Mouse (Mus musculus) layer of hippocampus, adult 11-12 months (tissue): ENCODE measurements around the gene Nacc1.
A peak's percentile ranks its signal among the peaks of the same experiment; 100 is the strongest.
"Not testable (repeated sequence)": the region's sequence is repeated elsewhere in the genome, so short reads cannot be mapped to it uniquely, and the experiment has no call there.

Experiments
- DNase-seq: peaks from one replicate; pipeline ENCODE4 v3.0.0; 2022; ENCODE audit warnings: low spot score

Nacc1 gene

DNA sequence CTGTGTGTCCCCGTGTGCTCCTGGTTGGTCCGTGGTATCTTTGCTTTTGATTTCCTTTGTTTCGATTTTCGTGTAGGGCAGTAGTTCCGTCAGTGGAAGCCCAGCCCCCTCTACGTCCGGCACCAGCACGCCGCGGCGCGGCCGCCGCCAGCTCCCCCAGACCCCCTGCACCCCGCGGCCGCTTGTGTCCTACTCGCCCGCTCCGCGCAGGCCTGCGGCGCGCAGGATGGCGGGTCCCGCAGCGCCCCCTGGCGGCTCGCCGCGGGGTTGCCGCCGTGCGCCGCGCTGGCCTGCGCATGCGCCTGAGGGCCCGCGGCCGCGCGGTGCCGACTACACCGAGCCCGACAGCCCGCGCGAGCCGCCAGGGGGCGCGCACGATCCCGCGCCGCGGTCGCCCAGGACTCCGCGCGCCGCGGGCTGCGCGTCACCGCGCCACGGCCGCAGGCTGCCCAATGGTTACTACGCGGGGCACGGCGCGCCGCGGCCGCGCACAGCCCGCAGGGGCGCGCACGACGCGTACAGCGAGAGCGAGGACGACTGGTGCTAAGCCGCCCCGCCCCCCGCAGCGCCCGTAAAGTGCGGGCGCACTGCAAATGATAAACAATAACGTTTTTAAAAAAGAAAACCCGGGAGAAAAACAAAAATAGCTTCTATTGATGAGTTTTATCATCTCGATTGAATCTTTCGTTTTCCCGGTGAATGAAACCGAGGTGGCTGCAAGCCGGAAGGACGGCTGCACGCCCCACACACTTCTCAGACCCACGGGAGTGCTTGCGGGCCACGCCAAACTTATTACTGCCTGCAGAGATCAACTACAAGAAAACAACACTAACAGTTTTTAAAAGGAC, 48.3 kb downstream of the Nacc1 start:
- peak; percentile 96 for DNase-seq

DNA sequence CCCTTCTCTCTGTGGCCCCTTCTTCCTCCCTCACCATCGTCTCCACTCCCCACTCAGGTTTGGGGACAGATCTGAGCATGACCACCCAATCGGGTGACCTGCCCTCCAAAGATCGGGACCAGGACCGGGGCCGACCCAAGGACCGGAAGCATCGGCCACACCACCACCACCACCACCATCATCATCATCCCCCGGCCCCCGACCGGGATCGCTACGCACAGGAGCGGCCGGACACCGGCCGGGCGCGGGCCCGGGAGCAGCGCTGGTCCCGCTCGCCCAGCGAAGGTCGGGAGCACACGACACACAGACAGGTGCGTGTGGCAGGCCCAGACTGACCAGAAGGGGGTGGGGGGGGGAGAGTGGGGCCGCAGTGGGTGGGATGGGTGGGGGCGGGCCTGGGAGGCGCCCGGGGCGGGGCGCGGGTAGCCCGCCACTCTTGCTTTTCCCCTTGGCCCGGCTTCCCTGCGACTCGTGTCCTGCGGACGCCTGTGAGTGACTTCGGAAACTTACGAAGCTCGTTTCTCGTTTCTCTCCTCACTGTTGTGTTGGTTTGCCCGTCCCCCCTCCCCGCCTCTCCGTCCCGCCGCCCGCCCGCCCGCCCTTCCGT, 49.0 kb downstream of the Nacc1 start:
- DNase-seq = no peak

DNA sequence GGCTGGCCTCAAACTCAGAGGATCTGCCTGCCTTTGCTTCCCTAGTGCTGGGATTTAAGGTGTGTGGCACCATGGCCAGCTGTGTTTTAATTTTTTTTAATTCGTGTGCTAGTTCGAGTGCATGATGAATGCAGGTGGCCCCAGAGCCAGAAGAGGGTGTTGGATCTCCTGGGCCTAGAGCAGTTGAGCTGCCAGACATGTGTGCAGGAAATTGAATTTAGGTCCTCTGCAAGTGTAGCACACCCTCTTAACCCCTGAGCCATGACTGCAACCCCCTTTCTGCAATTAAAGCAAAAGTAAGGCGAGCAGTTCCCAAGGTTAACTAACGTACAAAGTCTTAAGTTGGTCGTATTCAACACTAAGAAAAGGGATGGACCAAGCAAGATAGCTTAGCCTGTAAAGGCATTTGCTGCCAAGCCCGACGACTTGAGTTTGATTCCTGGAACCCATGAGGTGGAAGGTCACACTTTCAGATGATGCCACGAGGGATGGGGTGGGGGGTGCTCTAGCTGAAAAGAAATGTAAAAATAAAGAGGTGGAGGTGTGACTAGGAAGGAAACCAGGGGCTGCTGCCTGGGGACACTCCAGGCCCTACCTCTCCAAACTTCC, 49.6 kb downstream of the Nacc1 start:
- no peak for DNase-seq

DNA sequence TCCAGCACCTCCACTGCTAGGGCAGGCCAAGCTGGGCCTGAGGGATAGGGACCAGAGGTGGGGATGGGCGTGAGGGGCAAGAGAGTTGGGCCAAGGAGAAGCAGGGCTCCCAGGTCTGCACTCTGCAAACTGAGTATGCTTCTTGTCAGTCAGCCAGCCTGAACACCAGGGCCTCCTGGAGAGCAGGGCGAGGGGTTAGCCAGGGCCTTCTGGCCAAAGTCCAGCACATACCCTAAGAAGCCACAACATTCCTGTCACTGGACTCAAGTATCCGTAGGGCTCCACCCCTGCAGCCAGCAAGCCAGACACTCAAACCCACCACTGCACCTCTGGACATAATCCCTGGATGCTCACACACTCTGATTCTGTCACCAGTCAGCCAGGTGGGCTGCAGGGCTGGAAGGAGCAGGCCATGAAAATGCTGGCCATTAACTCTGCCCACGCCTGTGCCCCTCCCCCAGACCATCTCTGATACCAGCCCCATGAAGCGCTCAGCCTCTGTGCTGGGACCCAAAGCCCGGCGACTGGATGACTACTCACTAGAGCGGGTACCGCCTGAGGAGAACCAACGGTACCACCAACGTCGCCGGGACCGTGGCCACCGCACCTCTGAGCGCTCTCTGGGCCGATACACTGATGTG, 51.5 kb downstream of the Nacc1 start:
- no peak for DNase-seq

DNA sequence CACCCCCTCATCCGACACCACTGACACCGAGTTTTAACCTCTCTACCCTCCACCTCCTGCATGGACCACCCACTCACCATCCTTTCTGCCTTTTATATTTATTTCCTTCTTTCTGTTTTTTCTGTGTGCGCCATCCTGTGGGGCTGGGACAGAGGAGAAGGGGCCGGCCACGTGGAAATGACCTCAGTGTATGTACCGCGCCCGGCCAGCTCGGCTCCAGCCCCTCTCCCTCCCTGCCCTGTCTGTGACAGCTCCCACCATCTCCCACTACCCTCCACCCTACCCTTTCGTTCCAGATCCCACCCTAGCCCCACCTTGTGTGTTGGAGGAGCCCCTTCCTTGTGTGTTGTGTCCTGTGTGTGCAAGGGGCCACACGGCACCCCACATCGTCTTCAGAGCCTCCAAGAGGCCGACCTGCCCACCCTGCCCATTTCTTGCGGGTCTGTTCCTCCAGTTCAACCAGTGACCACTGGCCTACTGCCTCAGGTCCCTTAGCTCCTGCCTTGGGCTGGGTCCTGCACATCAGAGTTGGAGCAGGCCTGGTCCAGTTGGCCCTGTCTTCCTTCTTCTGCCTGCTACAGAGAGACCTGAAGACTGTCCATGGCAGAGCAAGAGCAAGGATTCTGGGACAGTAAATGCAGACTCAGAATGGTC, 52.1 kb downstream of the Nacc1 start:
- no peak for DNase-seq

DNA sequence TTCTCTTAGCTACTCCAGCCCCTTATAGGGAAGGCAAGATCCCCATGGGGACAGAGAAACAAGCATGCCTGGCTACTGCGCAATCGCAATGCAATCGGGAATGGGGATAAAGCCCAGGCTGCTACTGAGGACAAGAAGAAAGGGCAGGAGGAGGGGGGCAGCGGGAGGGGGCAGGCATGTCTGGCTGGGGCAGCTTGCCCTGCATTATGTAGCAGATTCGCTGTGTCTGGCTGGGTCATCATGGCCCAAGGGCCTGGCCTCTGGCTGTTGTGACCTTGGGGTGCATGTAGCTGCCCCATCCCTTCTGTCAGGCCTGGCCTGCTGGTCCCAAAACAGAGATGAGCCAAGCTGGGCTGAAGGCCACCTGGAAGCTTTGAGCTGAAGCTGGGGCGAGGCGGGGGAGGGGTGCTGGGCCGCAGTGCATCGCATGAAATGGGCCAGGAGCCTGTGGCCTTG, 52.8 kb downstream of the Nacc1 start:
- peak; percentile 49 for DNase-seq

DNA sequence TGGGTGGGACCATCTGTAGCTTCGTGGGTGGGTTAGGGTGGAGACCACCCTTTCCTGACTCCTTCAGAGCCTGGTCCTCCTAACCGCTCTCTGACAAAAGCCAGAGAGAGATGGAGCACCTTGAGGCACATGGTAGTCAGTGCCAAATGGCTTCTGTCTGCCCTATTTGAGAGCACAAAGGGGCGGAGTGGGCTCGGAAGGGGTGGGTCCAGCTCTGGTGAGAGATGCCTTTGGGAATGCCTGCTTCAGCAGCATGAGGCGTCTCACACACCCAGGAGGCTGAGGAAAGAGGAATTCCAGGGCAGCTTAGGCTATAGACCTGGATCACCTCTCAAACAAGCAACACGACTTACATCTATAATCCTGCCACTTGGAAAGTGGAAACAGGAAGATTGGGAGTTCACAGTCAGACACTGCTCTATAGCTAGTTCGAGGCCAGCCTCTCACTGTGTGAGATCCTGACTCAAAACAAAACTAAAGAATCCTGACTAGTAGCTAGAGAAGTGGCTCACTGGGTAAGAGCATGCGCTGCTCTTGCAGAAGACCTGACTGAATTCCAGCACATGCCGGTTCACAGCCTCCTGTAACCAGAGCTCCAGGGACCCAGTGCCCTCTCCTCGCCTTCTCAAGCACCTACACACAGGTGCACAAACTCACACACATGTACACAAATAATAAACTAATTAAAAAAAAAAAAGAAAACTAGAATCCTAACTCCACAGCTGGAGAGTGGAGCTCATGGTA, 53.6 kb downstream of the Nacc1 start:
- no peak for DNase-seq

DNA sequence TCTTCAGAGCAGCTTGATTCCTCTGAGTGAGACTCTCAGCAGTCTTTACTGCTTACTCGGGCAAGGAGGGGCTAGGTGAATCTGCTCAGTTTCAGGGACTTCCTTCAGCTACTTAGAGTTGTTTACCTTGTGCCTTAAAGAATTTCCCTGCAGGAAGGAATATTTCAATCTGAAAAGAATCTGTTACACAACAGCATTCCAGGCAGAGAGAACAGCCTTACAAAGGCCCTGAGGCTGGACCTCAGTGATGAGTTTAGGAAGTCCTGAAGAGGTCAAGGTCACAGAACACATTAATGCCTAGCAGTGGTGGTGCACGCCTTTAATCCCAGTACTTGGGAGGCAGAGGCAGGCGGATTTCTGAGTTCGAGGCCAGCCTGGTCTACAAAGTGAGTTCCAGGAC, 55.8 kb downstream of the Nacc1 start:
- no peak for DNase-seq

DNA sequence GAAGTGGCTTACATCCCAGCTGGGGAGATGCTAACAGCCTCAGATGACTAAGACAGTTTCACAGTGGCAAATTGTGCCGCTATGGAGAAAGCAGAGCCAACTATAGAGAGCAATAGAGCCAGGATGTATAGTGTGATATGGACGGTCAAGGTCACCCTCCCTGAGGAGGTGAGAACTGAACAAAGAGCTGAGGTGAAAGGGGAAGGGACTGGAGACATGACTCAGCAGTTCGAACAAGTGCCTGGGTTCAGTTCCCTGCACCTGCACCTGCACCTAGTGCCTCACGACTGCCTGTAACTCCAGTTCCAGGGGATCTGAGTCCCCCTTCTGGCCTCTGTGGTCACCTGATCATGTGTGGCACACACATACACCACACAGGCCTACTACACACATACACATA, 57.5 kb downstream of the Nacc1 start:
- no peak for DNase-seq

DNA sequence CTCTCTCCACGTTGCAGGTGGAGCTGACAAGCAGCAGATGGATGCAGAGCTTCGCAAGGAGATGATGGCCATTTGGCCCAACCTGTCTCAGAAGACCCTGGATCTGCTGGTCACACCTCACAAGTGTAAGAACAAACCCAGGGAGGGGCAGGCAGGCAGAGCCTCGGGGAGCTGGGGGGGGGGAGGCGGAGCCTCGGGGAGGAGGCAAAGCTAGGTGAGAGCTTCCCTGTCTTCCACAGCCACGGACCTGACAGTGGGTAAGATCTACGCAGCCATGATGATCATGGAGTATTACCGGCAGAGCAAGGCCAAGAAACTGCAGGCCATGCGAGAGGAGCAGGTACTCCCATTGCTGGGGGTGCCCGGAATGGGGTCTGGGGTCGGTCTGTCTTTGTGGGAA, 58.1 kb downstream of the Nacc1 start:
- DNase-seq = no peak

DNA sequence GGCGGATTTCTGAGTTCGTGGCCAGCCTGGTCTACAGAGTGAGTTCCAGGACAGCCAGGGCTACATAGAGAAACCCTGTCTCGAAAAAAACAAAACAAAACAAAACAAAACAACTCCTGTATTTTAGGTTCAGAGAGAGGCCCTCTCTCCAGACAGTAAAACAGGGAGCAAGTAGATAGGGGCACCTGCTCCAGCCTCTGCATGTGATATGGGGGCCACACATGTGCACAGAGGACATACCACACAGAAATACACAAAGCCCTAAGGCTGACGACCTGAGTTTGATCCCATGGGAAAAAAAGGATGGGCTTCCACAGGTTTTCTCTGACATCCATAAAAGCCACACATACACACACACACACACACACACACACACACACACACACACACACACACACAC, 64.2 kb downstream of the Nacc1 start:
- not testable (repeated sequence) for DNase-seq

DNA sequence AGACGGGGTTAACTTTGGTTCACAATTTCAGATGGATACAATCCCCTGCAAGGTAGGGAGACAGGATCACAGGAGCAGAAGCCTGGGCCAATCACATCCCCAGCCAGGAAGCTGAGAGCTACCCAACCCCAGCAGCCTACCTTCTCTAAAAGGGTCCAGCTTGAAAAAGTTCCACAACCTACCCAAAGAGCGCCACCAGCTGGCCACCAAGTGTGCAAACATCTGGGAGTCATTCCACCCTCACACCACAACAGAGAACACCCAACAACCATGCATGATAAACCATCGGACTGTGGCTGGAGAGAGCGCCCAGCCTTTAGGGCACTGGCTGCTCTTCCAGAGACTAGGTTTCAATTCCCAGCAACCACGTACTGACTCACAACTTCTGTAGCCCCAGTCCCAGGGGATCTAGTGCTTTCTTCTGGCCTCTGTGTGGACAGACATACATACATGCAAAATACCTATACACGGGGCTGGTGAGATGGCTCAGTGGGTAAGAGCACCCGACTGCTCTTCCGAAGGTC, 66.5 kb downstream of the Nacc1 start:
- no peak for DNase-seq
